Mouse (Mus musculus): ENCODE data around the gene Tcn2. TPM values are rescaled to one million over a fixed set of nuclear protein-coding genes. Genes with fewer than 3 reads are reported as not detected.

Tcn2 gene
- polyA plus RNA-seq, 1 experiment: 117 TPM

DNA sequence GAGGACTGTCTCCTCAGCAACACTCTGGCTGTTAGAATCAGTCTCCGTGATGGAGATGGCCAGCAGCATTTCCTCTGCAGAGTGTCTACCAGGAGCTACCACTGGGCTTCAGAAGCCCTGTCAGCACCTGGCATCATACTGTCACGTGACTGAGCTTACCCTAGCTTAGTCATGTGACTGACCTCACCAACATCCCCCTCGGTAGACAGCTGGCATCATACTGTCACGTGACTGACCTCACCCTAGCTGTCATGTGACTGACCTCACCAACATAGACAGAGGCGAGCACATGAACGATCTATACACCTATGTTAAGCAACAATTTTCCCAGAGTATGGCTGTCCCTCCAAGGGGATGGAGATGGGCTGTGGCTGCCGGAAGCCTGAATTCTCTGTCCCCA is 53.3 kb downstream of the Tcn2 start:
- H3K27ac ChIP-seq (ENCODE audit: insufficient read depth, low read depth, low read length): no peak overlapping the region
- H3K4me1 ChIP-seq (ENCODE audit: control insufficient read depth, insufficient read depth, low read length): peaks cover 14% of the 10 kb centered on the region
- no peak for TF ChIP-seq POLR2A (IDR thresholded peaks at IDR 0.05; ENCODE audit: borderline replicate concordance, low read depth, low read length)
- no peak for TF ChIP-seq CTCF (IDR thresholded peaks at IDR 0.05; ENCODE audit: low read depth, low read length)
- H3K4me3 ChIP-seq (ENCODE audit: insufficient read depth, low read length): no peak overlapping the region

DNA sequence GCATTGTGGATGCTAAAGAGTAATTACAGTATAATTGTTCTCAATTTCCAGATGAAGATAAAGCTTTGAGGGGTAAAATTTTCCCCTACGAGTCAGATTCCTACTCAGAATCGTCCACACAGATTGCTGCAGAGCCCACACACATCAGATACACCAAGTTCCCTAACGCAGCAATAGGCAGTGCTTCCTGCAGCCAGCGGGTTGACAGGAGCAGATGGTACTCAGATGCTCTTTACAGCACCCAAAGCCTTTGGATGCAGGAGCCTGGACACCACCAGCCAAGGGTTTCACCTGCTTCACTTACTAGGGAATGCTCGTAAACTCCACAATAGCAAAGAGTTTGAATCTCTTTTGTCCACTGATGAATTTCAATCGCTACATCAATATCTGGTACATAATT is 55.5 kb downstream of the Tcn2 start:
- TF ChIP-seq CTCF (IDR thresholded peaks at IDR 0.05; ENCODE audit: low read depth, low read length): no peak
- no peak for TF ChIP-seq POLR2A (IDR thresholded peaks at IDR 0.05; ENCODE audit: borderline replicate concordance, low read depth, low read length)
- Histone ChIP-seq H3K27ac (ENCODE audit: insufficient read depth, low read depth, low read length) (no peak overlapping the region), H3K4me3 (ENCODE audit: insufficient read depth, low read length) (no peak overlapping the region), H3K4me1 (ENCODE audit: control insufficient read depth, insufficient read depth, low read length) (peaks cover 10% of the 10 kb centered on the region)

Other genes starting within 250 kb of the Tcn2 start
- gene Osbp2, start 68.3 kb downstream of the Tcn2 start, polyA plus RNA-seq (2012; ENCODE audit: insufficient read depth, insufficient read length, missing spikeins): 0.59 and 0.87 TPM in 2 replicates
- 0.21 and 0.31 TPM in 2 replicates for gene 4921536K21Rik, start 37.1 kb downstream of the Tcn2 start, polyA plus RNA-seq (2012; ENCODE audit: insufficient read depth, insufficient read length, missing spikeins)
- gene Dusp18, start 36.9 kb downstream of the Tcn2 start, polyA plus RNA-seq (2012; ENCODE audit: insufficient read depth, insufficient read length, missing spikeins): 1.9 and 2.2 TPM in 2 replicates
- gene Slc35e4, start 17.5 kb downstream of the Tcn2 start, polyA plus RNA-seq (2012; ENCODE audit: insufficient read depth, insufficient read length, missing spikeins): 9.6 and 9.7 TPM in 2 replicates
- gene Pes1, start 31.8 kb upstream of the Tcn2 start, polyA plus RNA-seq (2012; ENCODE audit: insufficient read depth, insufficient read length, missing spikeins): 58.8 and 73.7 TPM in 2 replicates
- not detected in 2 replicates for gene 4930556J24Rik, start 44.6 kb upstream of the Tcn2 start, polyA plus RNA-seq (2012; ENCODE audit: insufficient read depth, insufficient read length, missing spikeins)
- gene Gal3st1, start 51.5 kb upstream of the Tcn2 start, polyA plus RNA-seq (2012; ENCODE audit: insufficient read depth, insufficient read length, missing spikeins): not detected in 2 replicates
- gene Sec14l4, start 99.3 kb upstream of the Tcn2 start, polyA plus RNA-seq (2012; ENCODE audit: insufficient read depth, insufficient read length, missing spikeins): not detected in 2 replicates
- not detected in 2 replicates for gene Sec14l3, start 132.7 kb upstream of the Tcn2 start, polyA plus RNA-seq (2012; ENCODE audit: insufficient read depth, insufficient read length, missing spikeins)
- gene Mtfp1, start 163.3 kb upstream of the Tcn2 start, polyA plus RNA-seq (2012; ENCODE audit: insufficient read depth, insufficient read length, missing spikeins): 0.76 and 0.78 TPM in 2 replicates
- gene Sec14l2, start 191.3 kb upstream of the Tcn2 start, polyA plus RNA-seq (2012; ENCODE audit: insufficient read depth, insufficient read length, missing spikeins): not detected in 2 replicates
- gene Rnf215, start 203.0 kb upstream of the Tcn2 start, polyA plus RNA-seq (2012; ENCODE audit: insufficient read depth, insufficient read length, missing spikeins): 15.4 and 21.2 TPM in 2 replicates
- 1.8 and 2.3 TPM in 2 replicates for gene Ccdc157, start 228.1 kb upstream of the Tcn2 start, polyA plus RNA-seq (2012; ENCODE audit: insufficient read depth, insufficient read length, missing spikeins)
- gene Sf3a1, start 228.2 kb upstream of the Tcn2 start, polyA plus RNA-seq (2012; ENCODE audit: insufficient read depth, insufficient read length, missing spikeins): 21.1 and 23.1 TPM in 2 replicates

All from bone marrow macrophage, adult 2 months (primary cell).